Mouse (Mus musculus) embryonic fibroblast, embryonic 13.5 days (primary cell): Measurements from ENCODE around the gene Ssmem1.

Source experiments
- CTCF ChIP-seq: IDR thresholded peaks from 2 replicates; pipeline ENCODE4 v1.5.1; 2011; ENCODE audit warnings: mild to moderate bottlenecking, control low read depth, low read length, moderate library complexity, borderline replicate concordance; ENCODE audit not compliant: insufficient read depth
- POLR2A ChIP-seq: IDR thresholded peaks from 2 replicates; pipeline ENCODE4 v1.6.1; 2011; ENCODE audit warnings: low read depth, mild to moderate bottlenecking, control low read depth, low read length, moderate library complexity

- TF ChIP-seq CTCF (no peak), POLR2A (no peak)
These were observed 41.6 kb upstream of the Ssmem1 start for GRCm38 (mm10) chr6:30468058-30468457.
